ENCODE assay signal across 21 mouse cellular contexts in the genomic region with DNA sequence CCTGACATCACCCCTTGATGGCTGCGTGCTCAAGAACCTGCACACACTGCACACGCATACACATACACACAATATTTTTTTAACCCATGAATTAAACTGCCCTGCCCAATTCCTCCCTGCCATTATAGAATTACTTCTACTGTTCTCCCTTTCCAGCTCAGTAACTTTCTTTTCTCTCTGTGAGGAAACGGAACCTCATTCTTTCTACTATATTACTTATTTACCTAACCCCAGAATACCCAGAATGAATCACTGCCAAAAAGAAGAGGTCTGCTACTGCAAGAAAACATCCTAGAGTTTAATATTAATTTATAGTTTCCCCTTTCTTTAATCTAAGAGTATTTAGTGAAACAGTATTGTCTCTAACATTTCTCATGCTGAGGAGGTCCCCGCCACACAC. TPM values are rescaled to one million over a fixed set of nuclear protein-coding genes. Genes with fewer than 3 reads are reported as not detected.
DNase-seq lines count a peak whose midpoint lies in the region; ATAC-seq and TF ChIP-seq lines count a peak whose summit lies in the region.
"Had no signal": no experiment of that assay in that cellular context is flagged by ENCODE, and none has a peak within 500 bp of the region (broad histone marks: within the 10 kb centered on the region; RNA-seq: fewer than 3 reads in every experiment).

No protein-coding gene starts in this region.

- peak; percentile 60 for DNase-seq in kidney, adult 2 months
- DNase-seq in kidney, postnatal 4 days = no peak
- peak; percentile 56 for DNase-seq in kidney, adult 9 months
- no peak for DNase-seq in kidney, adult 11 months
- DNase-seq in liver = no peak
- peak; percentile 27 for DNase-seq in Patski (ENCODE audit: low read depth, low spot score)
- DNase-seq in heart, adult 2 months = no peak
- DNase-seq: adrenal gland, adult 2 months; adrenal gland, adult 8-10 months; adrenal gland, postnatal 10 days; adrenal gland, postnatal 14 days; adrenal gland, postnatal 25 days; adrenal gland, postnatal 36 days; B cell, adult 2 months; cerebellum, adult 11 months; cerebellum, adult 11-12 months; cerebellum, adult 18-20 months had no signal

- no peaks in the 10 kb centered on the region for H3K36me3 ChIP-seq in kidney, adult 2 months (ENCODE audit: control insufficient read depth, insufficient read depth, low read length)
- no peaks in the 10 kb centered on the region for H3K36me3 ChIP-seq in liver, embryonic 15.5 days (replicated peaks)
- H3K36me3 ChIP-seq in heart, adult 2 months (ENCODE audit: control insufficient read depth, insufficient read depth, low read length) = no peaks in the 10 kb centered on the region
- H3K36me3 ChIP-seq: G1E had no signal

- no peaks in the 10 kb centered on the region for H3K79me2 ChIP-seq in heart, adult 2 months (replicated peaks; ENCODE audit: control insufficient read depth, insufficient read depth, low read length)

- no peak for TF ChIP-seq EP300 in heart, adult 2 months (IDR thresholded peaks at IDR 0.05; ENCODE audit: insufficient read depth, low read depth, low read length)

- H3K9ac ChIP-seq in liver, embryonic 15.5 days = no peak overlapping the region
- H3K9ac ChIP-seq in heart, adult 2 months (ENCODE audit: low read depth, low read length) = no peak overlapping the region

- in situ Hi-C loops in Patski (cut with MboI; ENCODE audit: low pct_unique_long_range_greater_than_20kb) = no loop called here

- H3K4me1 ChIP-seq in kidney, adult 2 months (ENCODE audit: control insufficient read depth, insufficient read depth, low read length) = peaks cover 17% of the 10 kb centered on the region
- H3K4me1 ChIP-seq in liver, embryonic 15.5 days (replicated peaks) = no peaks in the 10 kb centered on the region
- H3K4me1 ChIP-seq in heart, adult 2 months (ENCODE audit: control insufficient read depth, insufficient read depth, low read length) = no peaks in the 10 kb centered on the region

- POLR2A ChIA-PET in Patski (lab: Charles Lee) = interaction anchor here (0.6 to 2.0 kb wide), 5 partner anchors 25 to 117 kb away, joined by 3 to 8 read pairs (median 4); no protein-coding TSS in a partner anchor

- H3K4me3 ChIP-seq in kidney, adult 2 months (ENCODE audit: insufficient read depth, low read depth, low read length) = no peak overlapping the region
- no peak overlapping the region for H3K4me3 ChIP-seq in liver, embryonic 15.5 days (replicated peaks)
- no peak overlapping the region for H3K4me3 ChIP-seq in heart, adult 2 months

- ATAC-seq in liver, embryonic 15.5 days (ENCODE audit: insufficient read depth) = no peak
- no peak for ATAC-seq in Patski
- ATAC-seq: activated CD4-positive, CD25-positive, alpha-beta regulatory T cell, adult 4 months; CD4-positive, CD25-positive, alpha-beta regulatory T cell, adult 4 months had no signal

- intact Hi-C loops in heart, adult 2 months (cut with DNase I) = no loop called here

- no peaks in the 10 kb centered on the region for H3K9me3 ChIP-seq in liver, embryonic 15.5 days (replicated peaks)
- H3K9me3 ChIP-seq: G1E had no signal

- TF ChIP-seq CTCF in kidney, adult 2 months (conservative IDR thresholded peaks at IDR 0.05; ENCODE audit: insufficient read depth, insufficient read length, low read depth, low read length) = no peak
- no peak for TF ChIP-seq CTCF in Patski (IDR thresholded peaks at IDR 0.05)
- no peak for TF ChIP-seq CTCF in heart, adult 2 months (IDR thresholded peaks at IDR 0.05)

- H3K4me2 ChIP-seq in liver, embryonic 15.5 days = no peak overlapping the region

- no peaks in the 10 kb centered on the region for H3K27me3 ChIP-seq in kidney, adult 2 months (replicated peaks; ENCODE audit: control insufficient read depth, insufficient read depth, low read length)
- peaks cover 5% of the 10 kb centered on the region for H3K27me3 ChIP-seq in liver, embryonic 15.5 days
- H3K27me3 ChIP-seq in Patski = no peaks in the 10 kb centered on the region
- peaks cover 2% of the 10 kb centered on the region; the same call in 1 of the 2 replicates for H3K27me3 ChIP-seq in heart, adult 2 months (ENCODE audit: control insufficient read depth, insufficient read depth, low read length)

- 46% methylated on average over 4 of the region's 4 CpGs for WGBS in kidney, adult 2 months
- WGBS in liver, embryonic 15.5 days (ENCODE audit: insufficient replicate concordance) = 73% methylated on average over 4 of the region's 4 CpGs
- WGBS in heart, adult 2 months = 87% methylated on average over 4 of the region's 4 CpGs

- H3K27ac ChIP-seq in kidney, adult 2 months (ENCODE audit: insufficient read depth, low read depth, low read length) = peak overlapping the region; percentile 61; the same call in 1 of the 2 replicates
- H3K27ac ChIP-seq in liver, embryonic 15.5 days (replicated peaks) = peak overlapping the region; percentile 24; the same call in 1 of the 2 replicates
- no peak overlapping the region for H3K27ac ChIP-seq in heart, adult 2 months

- CTCF ChIA-PET in Patski (lab: Charles Lee) = interaction anchor here (1.0 to 2.1 kb wide), 6 partner anchors 9 to 122 kb away, joined by 3 to 10 read pairs (median 4); no protein-coding TSS in a partner anchor

- no peak for TF ChIP-seq POLR2A in kidney, adult 2 months (IDR thresholded peaks at IDR 0.05; ENCODE audit: low read depth, low read length)
- TF ChIP-seq POLR2A in heart, adult 2 months (IDR thresholded peaks at IDR 0.05; ENCODE audit: insufficient read depth, low read depth, low read length) = no peak

RNA-seq across cellular contexts. Expression of gene Ddx52, which starts 8.5 kb away (rescaled TPM):
- 5.5 and 7.2 TPM in 2 replicates for polyA plus RNA-seq in kidney, adult 2 months (2012; rRNA removed)
- polyA plus RNA-seq in liver, embryonic 15.5 days (2015; fragmentation: Nextera tagmentation; extraction: Ambion mirVana) = 12.3 and 13.0 TPM in 2 replicates
- polyA plus RNA-seq in Patski (2021) = 43.0 TPM
- 1 to 10 TPM; 8.9 to 9.9 TPM for total RNA-seq in heart, adult 2 months (2021)
- polyA plus RNA-seq in heart, adult 2 months (2012; rRNA removed) = 3.3 and 6.2 TPM in 2 replicates

RNA-seq across cellular contexts. Expression of gene Synrg, which starts 30.9 kb away (rescaled TPM):
- 21.0 and 25.8 TPM in 2 replicates for polyA plus RNA-seq in kidney, adult 2 months (2012; rRNA removed)
- 5.2 and 5.4 TPM in 2 replicates for polyA plus RNA-seq in liver, embryonic 15.5 days (2015; fragmentation: Nextera tagmentation; extraction: Ambion mirVana)
- 34.3 TPM for polyA plus RNA-seq in Patski (2021)
- 10 to 100 TPM; 23.7 to 28.1 TPM for total RNA-seq in heart, adult 2 months (2021)
- polyA plus RNA-seq in heart, adult 2 months (2012; rRNA removed) = 12.2 and 18.0 TPM in 2 replicates

Comparison
In these comparisons a context has a peak if more than half of its experiments do, and no peak if none do; other contexts are left out.
1. DNase-seq: peak in kidney, adult 2 months (single experiment), kidney, adult 9 months (single experiment) and Patski (single experiment); none in kidney, postnatal 4 days (0 of 2), kidney, adult 11 months (single experiment), liver (single experiment) and heart, adult 2 months (0 of 2).